Mouse (Mus musculus): ENCODE measurements around the gene Ddx43. TPM values are rescaled to one million over a fixed set of nuclear protein-coding genes. Genes with fewer than 3 reads are reported as not detected.

Ddx43 gene
- total and polyA plus RNA-seq, 3 experiments: 0.05 TPM; not detected in 2

DNA sequence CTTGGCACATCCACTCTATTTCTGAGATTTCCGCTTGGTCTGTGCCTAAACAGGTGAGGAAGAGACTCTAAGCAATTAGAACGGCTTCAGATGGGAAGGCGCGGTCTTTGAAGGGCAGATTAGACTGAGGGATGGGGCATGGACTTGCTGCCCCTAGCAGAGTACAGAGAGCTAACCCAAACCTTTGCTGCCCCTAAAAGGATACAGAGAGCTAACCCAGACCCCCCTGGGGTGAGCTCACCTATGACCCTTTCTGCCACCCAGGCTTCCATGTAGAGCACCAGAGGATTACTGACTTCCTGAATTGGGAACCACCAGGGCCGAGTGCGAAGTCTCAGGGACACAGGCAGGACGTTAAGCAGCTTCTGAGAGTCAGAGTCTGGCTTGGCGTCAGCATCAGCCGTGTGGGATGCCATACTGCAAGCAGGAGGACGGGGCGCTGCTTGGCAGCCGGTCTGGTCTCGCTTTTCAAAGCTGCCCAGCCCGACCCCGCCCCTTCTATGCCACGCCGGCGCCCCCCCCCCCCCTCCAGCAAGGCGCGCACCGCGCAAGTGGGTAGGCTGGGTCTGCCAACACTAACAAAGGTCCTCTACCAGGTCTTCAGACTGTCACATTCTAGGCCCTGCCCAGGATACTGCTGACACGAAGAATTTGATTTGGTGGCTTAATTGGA lies 17.3 kb upstream of the Ddx43 start, which contains the start of gene Ooep:
Ooep (minus strand) TSS at position 613 of the 673 bp plus-strand sequence.
- ATAC-seq (ENCODE audit: extremely low read depth, insufficient number of reproducible peaks, low FRiP score, poor library complexity, severe bottlenecking): no peak
- no peaks in the 10 kb centered on the region for H3K36me3 ChIP-seq (replicated peaks)

DNA sequence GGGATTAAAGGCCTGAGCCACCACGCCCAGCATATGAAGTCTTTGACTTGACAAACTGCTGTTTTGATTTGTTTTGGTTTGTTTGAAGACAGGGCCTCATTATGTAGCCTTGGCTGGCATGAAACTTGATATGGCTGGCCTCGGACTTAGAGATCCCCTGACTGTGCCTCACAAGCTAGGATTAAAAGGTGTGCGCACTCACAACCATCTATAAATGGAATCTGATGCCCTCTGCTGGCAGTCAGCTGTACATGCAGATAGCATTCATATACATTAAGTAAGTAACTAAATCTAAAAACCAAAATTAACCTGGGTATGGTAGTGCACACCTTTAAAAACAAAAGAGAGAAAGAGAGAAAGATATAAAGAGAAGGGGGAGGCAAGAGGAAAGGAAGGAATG lies 9.7 kb upstream of the Ddx43 start:
- Histone ChIP-seq H3K36me3 (replicated peaks) (no peaks in the 10 kb centered on the region), H3K27me3 (ENCODE audit: insufficient read depth, low read length) (no peaks in the 10 kb centered on the region), H3K4me1 (ENCODE audit: insufficient read depth, low read depth, low read length) (no peaks in the 10 kb centered on the region), H3K4me3 (ENCODE audit: low read depth, low read length) (no peak overlapping the region), H3K9me3 (replicated peaks) (no peaks in the 10 kb centered on the region)
- DNase-seq (ENCODE audit: low spot score): no peak
- no peak for TF ChIP-seq POLR2AphosphoS5 (IDR thresholded peaks at IDR 0.05; ENCODE audit: insufficient replicate concordance, low read depth, low read length)
- no peak for TF ChIP-seq GATA1 (IDR thresholded peaks at IDR 0.05; ENCODE audit: borderline replicate concordance, low read length)
- TF ChIP-seq GATA2 (IDR thresholded peaks at IDR 0.05; ENCODE audit: borderline replicate concordance, low read depth, low read length): no peak
- TF ChIP-seq TAL1 (conservative IDR thresholded peaks at IDR 0.05; ENCODE audit: low read depth, low read length): no peak
- TF ChIP-seq CTCF (IDR thresholded peaks at IDR 0.05; ENCODE audit: low read depth, low read length): peak; percentile 44; the same call in 1 of the 2 replicates
- no peak for ATAC-seq (ENCODE audit: extremely low read depth, insufficient number of reproducible peaks, low FRiP score, poor library complexity, severe bottlenecking)

More for the DNA sequence above, 17.3 kb upstream of the Ddx43 start, which contains the start of gene Ooep:
- Histone ChIP-seq H3K4me3 (ENCODE audit: low read depth, low read length) (no peak within 1 kb of the TSS), H3K27me3 (ENCODE audit: insufficient read depth, low read length) (0 out of 2 replicates have a peak, but pooled peaks cover 3% of the 10 kb centered on the region), H3K9me3 (replicated peaks) (no peaks in the 10 kb centered on the region), H3K4me1 (ENCODE audit: insufficient read depth, low read depth, low read length) (no peaks in the 10 kb centered on the region)
- TF ChIP-seq TAL1 (conservative IDR thresholded peaks at IDR 0.05; ENCODE audit: low read depth, low read length) (no peak), GATA1 (IDR thresholded peaks at IDR 0.05; ENCODE audit: borderline replicate concordance, low read length) (no peak)
- no peak for DNase-seq (ENCODE audit: low spot score)

DNA sequence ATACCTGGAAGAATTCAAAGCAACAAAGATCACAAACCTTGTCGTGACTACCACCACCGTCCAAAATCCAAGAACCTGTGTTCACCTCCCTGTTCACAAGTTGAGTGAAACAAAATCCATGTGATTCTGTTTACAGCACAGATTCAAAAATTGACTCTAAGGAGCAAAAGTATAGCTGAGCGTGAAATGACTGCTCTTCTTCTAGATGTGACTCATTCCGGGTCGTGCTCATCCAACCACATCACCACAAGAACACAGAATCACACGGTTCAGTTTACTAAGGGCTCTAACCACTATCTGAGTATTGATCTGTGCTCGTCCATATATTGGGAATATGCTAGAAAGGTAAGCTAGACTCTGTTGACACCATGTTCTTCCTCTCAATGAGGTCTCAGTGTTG lies 8.6 kb upstream of the Ddx43 start:
- Histone ChIP-seq H3K27me3 (ENCODE audit: insufficient read depth, low read length) (no peaks in the 10 kb centered on the region), H3K9me3 (replicated peaks) (no peaks in the 10 kb centered on the region), H3K36me3 (replicated peaks) (no peaks in the 10 kb centered on the region), H3K4me1 (ENCODE audit: insufficient read depth, low read depth, low read length) (no peaks in the 10 kb centered on the region), H3K4me3 (ENCODE audit: low read depth, low read length) (no peak overlapping the region)
- TF ChIP-seq GATA2 (IDR thresholded peaks at IDR 0.05; ENCODE audit: borderline replicate concordance, low read depth, low read length): no peak
- no peak for TF ChIP-seq TAL1 (conservative IDR thresholded peaks at IDR 0.05; ENCODE audit: low read depth, low read length)
- TF ChIP-seq CTCF (IDR thresholded peaks at IDR 0.05; ENCODE audit: low read depth, low read length): no peak
- TF ChIP-seq GATA1 (IDR thresholded peaks at IDR 0.05; ENCODE audit: borderline replicate concordance, low read length): no peak
- no peak for TF ChIP-seq POLR2AphosphoS5 (IDR thresholded peaks at IDR 0.05; ENCODE audit: insufficient replicate concordance, low read depth, low read length)
- ATAC-seq (ENCODE audit: extremely low read depth, insufficient number of reproducible peaks, low FRiP score, poor library complexity, severe bottlenecking) (no peak), DNase-seq (ENCODE audit: low spot score) (no peak)

DNA sequence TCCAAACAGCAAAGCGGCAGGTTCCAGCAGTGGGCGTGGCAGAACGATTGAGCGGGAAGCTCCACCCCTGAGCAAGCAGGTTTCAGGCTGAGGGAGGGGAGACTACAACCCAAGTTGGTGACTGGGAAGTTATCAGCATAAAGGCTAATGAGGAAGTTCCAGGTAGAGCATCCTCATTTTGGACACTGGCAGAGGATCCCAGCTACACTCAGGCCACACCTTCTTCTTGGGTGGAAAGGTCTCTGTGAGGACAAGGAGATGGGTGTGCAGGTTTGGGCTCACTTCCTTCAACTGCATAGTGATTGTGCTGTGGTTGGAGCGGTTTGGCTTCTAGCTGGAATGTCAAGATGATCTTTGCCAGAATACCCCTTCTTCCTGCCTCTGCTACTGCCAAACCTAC lies 5.6 kb upstream of the Ddx43 start:
- H3K36me3 ChIP-seq (replicated peaks): no peaks in the 10 kb centered on the region
- TF ChIP-seq CTCF (IDR thresholded peaks at IDR 0.05; ENCODE audit: low read depth, low read length) (no peak), GATA2 (IDR thresholded peaks at IDR 0.05; ENCODE audit: borderline replicate concordance, low read depth, low read length) (no peak), TAL1 (conservative IDR thresholded peaks at IDR 0.05; ENCODE audit: low read depth, low read length) (no peak), POLR2AphosphoS5 (IDR thresholded peaks at IDR 0.05; ENCODE audit: insufficient replicate concordance, low read depth, low read length) (no peak), GATA1 (IDR thresholded peaks at IDR 0.05; ENCODE audit: borderline replicate concordance, low read length) (no peak)
- ATAC-seq (ENCODE audit: extremely low read depth, insufficient number of reproducible peaks, low FRiP score, poor library complexity, severe bottlenecking) (no peak), DNase-seq (ENCODE audit: low spot score) (no peak)
- no peaks in the 10 kb centered on the region for H3K27me3 ChIP-seq (ENCODE audit: insufficient read depth, low read length)
- no peak overlapping the region for H3K4me3 ChIP-seq (ENCODE audit: low read depth, low read length)
- H3K4me1 ChIP-seq (ENCODE audit: insufficient read depth, low read depth, low read length): no peaks in the 10 kb centered on the region
- no peaks in the 10 kb centered on the region for H3K9me3 ChIP-seq (replicated peaks)

DNA sequence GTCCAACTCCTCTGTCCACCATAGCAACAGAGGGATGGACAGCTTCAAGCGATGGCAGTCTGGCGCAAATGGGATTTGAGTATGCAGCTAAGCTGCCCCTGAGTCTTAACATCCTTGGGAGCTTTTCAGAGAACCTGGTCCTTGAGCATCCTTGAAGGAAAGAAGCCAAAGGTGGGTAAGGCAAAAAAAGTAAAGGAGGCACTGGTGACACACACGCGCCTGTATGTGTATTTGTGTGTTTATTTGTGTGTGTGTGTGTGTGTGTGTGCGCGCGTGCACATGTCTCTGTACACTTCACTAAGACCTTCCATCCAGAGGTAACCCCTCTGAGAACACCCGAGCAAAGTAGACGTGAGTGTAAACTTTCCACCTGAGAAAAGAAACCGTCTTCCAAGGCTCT lies 1.8 kb upstream of the Ddx43 start:
- no peak for TF ChIP-seq GATA2 (IDR thresholded peaks at IDR 0.05; ENCODE audit: borderline replicate concordance, low read depth, low read length)
- TF ChIP-seq TAL1 (conservative IDR thresholded peaks at IDR 0.05; ENCODE audit: low read depth, low read length): no peak
- TF ChIP-seq GATA1 (IDR thresholded peaks at IDR 0.05; ENCODE audit: borderline replicate concordance, low read length): no peak
- no peak for TF ChIP-seq POLR2AphosphoS5 (IDR thresholded peaks at IDR 0.05; ENCODE audit: insufficient replicate concordance, low read depth, low read length)
- TF ChIP-seq CTCF (IDR thresholded peaks at IDR 0.05; ENCODE audit: low read depth, low read length): no peak
- Histone ChIP-seq H3K4me3 (ENCODE audit: low read depth, low read length) (no peak overlapping the region), H3K36me3 (replicated peaks) (no peaks in the 10 kb centered on the region), H3K9me3 (replicated peaks) (peaks cover 7% of the 10 kb centered on the region), H3K27me3 (ENCODE audit: insufficient read depth, low read length) (no peaks in the 10 kb centered on the region), H3K4me1 (ENCODE audit: insufficient read depth, low read depth, low read length) (no peaks in the 10 kb centered on the region)
- DNase-seq (ENCODE audit: low spot score) (no peak), ATAC-seq (ENCODE audit: extremely low read depth, insufficient number of reproducible peaks, low FRiP score, poor library complexity, severe bottlenecking) (no peak)

DNA sequence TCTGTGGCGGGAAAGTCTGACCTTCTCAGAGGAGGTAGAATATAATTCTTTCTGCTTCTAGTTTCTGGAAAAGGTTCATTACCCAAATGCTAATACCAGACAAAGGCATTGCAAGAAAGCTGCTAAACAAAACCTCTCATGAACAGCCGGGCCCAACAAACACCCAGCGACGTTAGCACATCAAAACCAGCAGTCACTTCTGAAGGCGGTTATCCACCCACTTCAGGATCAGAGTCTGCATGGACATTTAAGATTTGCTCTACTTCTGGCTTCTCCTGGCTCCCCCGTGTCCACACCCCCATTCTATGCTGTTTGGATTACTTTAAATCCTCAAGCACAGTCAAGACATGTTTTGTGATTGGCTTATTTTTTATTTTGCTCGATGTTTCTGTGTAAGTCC lies 975 bp upstream of the Ddx43 start:
- DNase-seq (ENCODE audit: low spot score): no peak
- H3K27me3 ChIP-seq (ENCODE audit: insufficient read depth, low read length): peaks cover 3% of the 10 kb centered on the region
- ATAC-seq (ENCODE audit: extremely low read depth, insufficient number of reproducible peaks, low FRiP score, poor library complexity, severe bottlenecking): no peak
- H3K4me1 ChIP-seq (ENCODE audit: insufficient read depth, low read depth, low read length): no peaks in the 10 kb centered on the region
- no peak for TF ChIP-seq POLR2AphosphoS5 (IDR thresholded peaks at IDR 0.05; ENCODE audit: insufficient replicate concordance, low read depth, low read length)
- TF ChIP-seq GATA1 (IDR thresholded peaks at IDR 0.05; ENCODE audit: borderline replicate concordance, low read length): no peak
- no peak for TF ChIP-seq CTCF (IDR thresholded peaks at IDR 0.05; ENCODE audit: low read depth, low read length)
- no peak for TF ChIP-seq TAL1 (conservative IDR thresholded peaks at IDR 0.05; ENCODE audit: low read depth, low read length)
- peaks cover 7% of the 10 kb centered on the region for H3K9me3 ChIP-seq (replicated peaks)
- H3K4me3 ChIP-seq (ENCODE audit: low read depth, low read length): no peak overlapping the region
- no peaks in the 10 kb centered on the region for H3K36me3 ChIP-seq (replicated peaks)
